Mouse (Mus musculus) A20 (cell line): ENCODE measurements around the gene Paqr5.
A peak's percentile ranks its signal among the peaks of the same experiment; 100 is the strongest.

Source experiments
- DNase-seq: peaks from one replicate; pipeline ENCODE4 v3.0.0-alpha.2; 2011; ENCODE audit warnings: low read depth, low spot score

The Paqr5 gene

GRCm38 (mm10) chr9:61960753-61961152 is 65.9 kb downstream of the Paqr5 start:
- DNase-seq, result no peak

- no peak for DNase-seq
Observed at GRCm38 (mm10) chr9:61959921-61960569, 66.6 kb downstream of the Paqr5 start.

- DNase-seq, result no peak
Observed at GRCm38 (mm10) chr9:61954707-61955106, 71.9 kb downstream of the Paqr5 start.

GRCm38 (mm10) chr9:61952241-61952640 is 74.4 kb downstream of the Paqr5 start:
- DNase-seq, result no peak

GRCm38 (mm10) chr9:61947402-61948346 is 79.0 kb downstream of the Paqr5 start:
- DNase-seq, result peak; percentile 92

GRCm38 (mm10) chr9:61946623-61947401 is 79.8 kb downstream of the Paqr5 start, which contains the start of gene Kif23:
Gene Kif23, minus strand, starts transcription at chr9:61946774.
- DNase-seq, result peak; percentile 99

GRCm38 (mm10) chr9:61945973-61946611 is 80.6 kb downstream of the Paqr5 start:
- no peak for DNase-seq

GRCm38 (mm10) chr9:61941054-61941453 is 85.6 kb downstream of the Paqr5 start:
- DNase-seq, result no peak

GRCm38 (mm10) chr9:61933333-61933732 is 93.3 kb downstream of the Paqr5 start:
- DNase-seq, result no peak

GRCm38 (mm10) chr9:61932009-61932408 is 94.6 kb downstream of the Paqr5 start:
- DNase-seq, result no peak

- DNase-seq, result no peak
Observed at GRCm38 (mm10) chr9:61925086-61925660, 101.5 kb downstream of the Paqr5 start.

- no peak for DNase-seq
Observed at GRCm38 (mm10) chr9:61920331-61920730, 106.3 kb downstream of the Paqr5 start.

GRCm38 (mm10) chr9:61919464-61919863 is 107.2 kb downstream of the Paqr5 start:
- peak; percentile 54 for DNase-seq

- DNase-seq, result no peak
Observed at GRCm38 (mm10) chr9:61917436-61917835, 109.2 kb downstream of the Paqr5 start.

- no peak for DNase-seq
Observed at GRCm38 (mm10) chr9:61916986-61917385, 109.7 kb downstream of the Paqr5 start.

GRCm38 (mm10) chr9:61915393-61916005 is 111.2 kb downstream of the Paqr5 start:
- peak; percentile 38 for DNase-seq

GRCm38 (mm10) chr9:61914917-61915300 is 111.7 kb downstream of the Paqr5 start:
- no peak for DNase-seq

GRCm38 (mm10) chr9:61914203-61914916 is 112.3 kb downstream of the Paqr5 start, which contains the start of gene Rplp1:
Gene Rplp1, minus strand, starts transcription at chr9:61914542.
- DNase-seq, result peak; percentile 97

- DNase-seq, result peak; percentile 35
Observed at GRCm38 (mm10) chr9:61911300-61912128, 115.1 kb downstream of the Paqr5 start.
